Mouse (Mus musculus) ES-E14 (cell line): ENCODE measurements at regions not wholly inside any gene's neighbourhood (a gene's known extent, or its start where the extent isn't known, plus 50 kb on each side); places are given as distances from the start of the nearest gene placed in this dataset.

ENCODE experiments used
- DNase-seq: peaks from one replicate; pipeline ENCODE4 v3.0.0-alpha.2; 2013; ENCODE audit warnings: low read depth, low spot score
- H3K27ac ChIP-seq: 2 replicates; pipeline ENCODE4 v1.5.1; 2012; ENCODE audit warnings: low read depth, mild to moderate bottlenecking, low read length, moderate library complexity, mixed read lengths; ENCODE audit not compliant: poor library complexity, insufficient read depth, severe bottlenecking
- H3K36me3 ChIP-seq: 2 replicates; pipeline ENCODE4 v1.6.1; 2012; ENCODE audit warnings: mild to moderate bottlenecking, low read length, moderate library complexity, mixed read lengths; ENCODE audit not compliant: control insufficient read depth, poor library complexity, insufficient read depth, severe bottlenecking
- H3K4me1 ChIP-seq, 2 experiments: fragments of 150-350 bp in 1 of 2; sonication (generic) in 1 of 2; 2 replicates each; pipeline ENCODE4 v1.6.1; 2012; ENCODE audit warnings: low read length in 2 of 2, mild to moderate bottlenecking in 1 of 2, mixed read lengths in 1 of 2; ENCODE audit not compliant: control insufficient read depth in 2 of 2, insufficient read depth in 2 of 2, poor library complexity in 1 of 2
- H3K4me3 ChIP-seq, 2 experiments: fragments of 150-350 bp in 1 of 2; sonication (generic) in 1 of 2; 2 replicates each; pipeline ENCODE4 v1.5.1; 2012; ENCODE audit warnings: low read length in 2 of 2, low read depth in 1 of 2, mild to moderate bottlenecking in 1 of 2, mixed read lengths in 1 of 2; ENCODE audit not compliant: insufficient read depth in 1 of 2, poor library complexity in 1 of 2, severe bottlenecking in 1 of 2
- H3K9ac ChIP-seq: 2 replicates; pipeline ENCODE4 v1.6.1; 2012; ENCODE audit warnings: low read depth, mild to moderate bottlenecking, low read length, mixed read lengths; ENCODE audit not compliant: poor library complexity, insufficient read depth, severe bottlenecking
- H3K9me3 ChIP-seq: fragments of 150-350 bp; sonication (generic); 2 replicates; pipeline ENCODE4 v1.6.1; 2012; ENCODE audit warnings: low read depth, mild to moderate bottlenecking, low read length; ENCODE audit not compliant: control insufficient read depth, insufficient read depth
- CHD2 ChIP-seq: IDR thresholded peaks from 2 replicates; pipeline ENCODE4 v1.6.1; 2014; ENCODE audit warnings: mild to moderate bottlenecking, low read depth, low read length, inconsistent platforms
- HCFC1 ChIP-seq: IDR thresholded peaks from 2 replicates; pipeline ENCODE4 v1.6.1; 2012; ENCODE audit warnings: low read length, inconsistent platforms, borderline replicate concordance; ENCODE audit not compliant: insufficient read depth
- MAFK ChIP-seq: IDR thresholded peaks from 2 replicates; pipeline ENCODE4 v1.6.1; 2014; ENCODE audit warnings: mild to moderate bottlenecking, low read depth, low read length, inconsistent platforms; ENCODE audit not compliant: insufficient read depth
- ZC3H11A ChIP-seq: IDR thresholded peaks from 2 replicates; pipeline ENCODE4 v1.6.1; 2012; ENCODE audit warnings: low read depth, mild to moderate bottlenecking, inconsistent platforms, low read length, borderline replicate concordance
- ZNF384 ChIP-seq: IDR thresholded peaks from 2 replicates; pipeline ENCODE4 v1.6.1; 2012; ENCODE audit warnings: low read depth, low read length, inconsistent platforms
- in situ Hi-C, 2 experiments: fragments of 600-800 bp; cut with MboI; formaldehyde crosslinking; loops; one replicate each; pipeline ENCODE4 v1.15.1; 2025; ENCODE audit warnings: low sequenced_read_pairs in 2 of 2, inconsistent platforms in 1 of 2; ENCODE audit not compliant: unreplicated experiment in 2 of 2

- Histone ChIP-seq H3K9ac (no peak overlapping the region), H3K36me3 (no peaks in the 10 kb centered on the region), H3K9me3 (no peaks in the 10 kb centered on the region), H3K4me3 (no peak overlapping the region), H3K27ac (no peak overlapping the region), H3K4me1 (peaks cover 5 to 22% of the 10 kb centered on the region in 2 experiments; a peak in 3 of 4 replicates)
- no peak for DNase-seq
- no peak for TF ChIP-seq HCFC1
- TF ChIP-seq MAFK: no peak
- no peak for TF ChIP-seq ZC3H11A
- no peak for TF ChIP-seq CHD2
- TF ChIP-seq ZNF384: no peak
- in situ Hi-C loops: no loop called here
Measured at GRCm38 (mm10) chr1:78598561-78598960, 59.1 kb upstream of the Acsl3 start.

- Histone ChIP-seq H3K4me1 (peaks cover 5 to 21% of the 10 kb centered on the region in 2 experiments; a peak in 3 of 4 replicates), H3K27ac (no peak overlapping the region), H3K4me3 (no peak overlapping the region), H3K9me3 (no peaks in the 10 kb centered on the region), H3K9ac (no peak overlapping the region), H3K36me3 (no peaks in the 10 kb centered on the region)
- DNase-seq: no peak
- in situ Hi-C loops: no loop called here
- TF ChIP-seq ZC3H11A (no peak), ZNF384 (no peak), CHD2 (no peak), HCFC1 (no peak), MAFK (no peak)
Measured at GRCm38 (mm10) chr1:78600666-78601065, 57.0 kb upstream of the Acsl3 start.

GRCm38 (mm10) chr1:78601568-78601967, 56.1 kb upstream of the Acsl3 start:
- H3K4me3 ChIP-seq: no peak overlapping the region
- H3K27ac ChIP-seq: peak overlapping the region; percentile 44; the same call in 1 of the 2 replicates
- no peaks in the 10 kb centered on the region for H3K36me3 ChIP-seq
- no peaks in the 10 kb centered on the region for H3K9me3 ChIP-seq
- in situ Hi-C loops: no loop called here
- no peak overlapping the region for H3K9ac ChIP-seq
- TF ChIP-seq ZNF384: no peak
- H3K4me1 ChIP-seq: peaks cover 5 to 21% of the 10 kb centered on the region in 2 experiments; a peak in 3 of 4 replicates
- DNase-seq: peak; percentile 22

GRCm38 (mm10) chr1:78602039-78602438, 55.6 kb upstream of the Acsl3 start:
- H3K36me3 ChIP-seq: no peaks in the 10 kb centered on the region
- no peaks in the 10 kb centered on the region for H3K9me3 ChIP-seq
- peak; percentile 83 for DNase-seq
- H3K4me1 ChIP-seq: peaks cover 5 to 20% of the 10 kb centered on the region in 2 experiments; a peak in 3 of 4 replicates
- no peak overlapping the region for H3K4me3 ChIP-seq
- in situ Hi-C loops: no loop called here
- H3K9ac ChIP-seq: no peak overlapping the region
- peak overlapping the region; percentile 77; the same call in 1 of the 2 replicates for H3K27ac ChIP-seq
- TF ChIP-seq ZNF384: no peak
- TF ChIP-seq CHD2: peak; percentile 79

- no peak overlapping the region for H3K27ac ChIP-seq
- peaks cover 5 to 20% of the 10 kb centered on the region in 2 experiments; a peak in 3 of 4 replicates for H3K4me1 ChIP-seq
- H3K9ac ChIP-seq: no peak overlapping the region
- H3K9me3 ChIP-seq: no peaks in the 10 kb centered on the region
- no peak for DNase-seq
- in situ Hi-C loops: no loop called here
- no peak overlapping the region for H3K4me3 ChIP-seq
- H3K36me3 ChIP-seq: no peaks in the 10 kb centered on the region
- TF ChIP-seq CHD2: no peak
Measured at GRCm38 (mm10) chr1:78602885-78603284, 54.7 kb upstream of the Acsl3 start.
